Mouse (Mus musculus) hindbrain, embryonic 15.5 days (tissue): ENCODE measurements around the gene Eif3k. TPM values are rescaled to one million over a fixed set of nuclear protein-coding genes. Genes with fewer than 3 reads are reported as not detected.

ENCODE experiments used
- ATAC-seq: fragments of 200-750 bp; cut with Nextera tagmentation; 2 replicates; pipeline ENCODE4 v1.8.0; 2017; ENCODE audit warnings: low read depth, moderate number of reproducible peaks, moderate TSS enrichment; ENCODE audit not compliant: low FRiP score
- H3K27ac ChIP-seq: fragments of 300-500 bp; sonication (generic); replicated peaks from 2 replicates; pipeline ENCODE4 v1.5.1; 2015; ENCODE audit warnings: mild to moderate bottlenecking, inconsistent platforms
- H3K27me3 ChIP-seq: fragments of 300-500 bp; sonication (generic); 2 replicates; pipeline ENCODE4 v1.6.1; 2015; ENCODE audit warnings: control low read depth, inconsistent platforms
- H3K36me3 ChIP-seq: fragments of 300-500 bp; sonication (generic); 2 replicates; pipeline ENCODE4 v1.6.1; 2015; ENCODE audit warnings: control low read depth, inconsistent platforms
- H3K4me1 ChIP-seq: fragments of 300-500 bp; sonication (generic); replicated peaks from 2 replicates; pipeline ENCODE4 v1.6.1; 2015; ENCODE audit warnings: control low read depth, inconsistent platforms
- H3K4me2 ChIP-seq: fragments of 300-500 bp; sonication (generic); 2 replicates; pipeline ENCODE4 v1.6.1; 2015; ENCODE audit warnings: moderate library complexity, mild to moderate bottlenecking, inconsistent platforms
- H3K4me3 ChIP-seq: fragments of 300-500 bp; sonication (generic); 2 replicates; pipeline ENCODE4 v1.5.1; 2015; ENCODE audit warnings: mild to moderate bottlenecking, inconsistent platforms
- H3K9ac ChIP-seq: fragments of 300-500 bp; sonication (generic); 2 replicates; pipeline ENCODE4 v1.6.1; 2015; ENCODE audit warnings: inconsistent platforms
- H3K9me3 ChIP-seq: fragments of 300-500 bp; sonication (generic); 2 replicates; pipeline ENCODE4 v1.6.1; 2016; ENCODE audit warnings: control low read depth, inconsistent platforms
- WGBS: fragments of 180-500 bp; shearing (Covaris S2); methylation state at CpG from one replicate; pipeline ENCODE4 v1.1.7; 2015; 5-methylcytosine and 5-hydroxymethylcytosine counted together
- polyA plus RNA-seq: library from polyadenylated mRNA; unstranded; fragments of >200 nt; fragmentation: Nextera tagmentation; extraction: Ambion mirVana; gene quantifications from 2 replicates; pipeline ENCODE4 v1.2.1, GENCODE M21; 2015

Gene Eif3k
- polyA plus RNA-seq, 1 experiment from 2014 or later: 283 TPM

DNA sequence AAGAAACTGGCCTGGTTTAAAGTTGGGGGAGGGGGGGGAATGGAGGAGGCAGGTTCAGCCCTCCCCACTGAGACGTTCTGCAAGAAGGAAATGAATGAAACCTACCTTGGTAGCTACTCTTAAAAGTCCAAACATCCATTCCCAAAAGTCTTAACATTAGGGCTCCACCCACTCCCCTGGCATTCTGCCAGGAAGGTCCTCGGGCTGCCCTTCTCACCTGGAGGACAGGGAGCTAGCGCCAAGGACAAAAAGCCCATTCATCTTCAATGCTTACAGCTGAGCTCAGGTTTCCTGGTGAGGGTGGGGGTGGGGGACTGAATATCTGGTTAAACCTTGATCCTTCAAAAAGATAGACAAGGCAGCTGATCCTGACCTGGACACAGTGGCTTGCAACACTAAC lies 52.3 kb downstream of the Eif3k start:
- 59% methylated on average over 3 of the region's 3 CpGs for WGBS
- no peak overlapping the region for H3K27ac ChIP-seq
- ATAC-seq: no peak
- no peak overlapping the region for H3K4me3 ChIP-seq
- H3K27me3 ChIP-seq: no peaks in the 10 kb centered on the region
- no peaks in the 10 kb centered on the region for H3K9me3 ChIP-seq
- H3K36me3 ChIP-seq: no peaks in the 10 kb centered on the region
- H3K4me1 ChIP-seq: peaks cover 19% of the 10 kb centered on the region
- no peak overlapping the region for H3K9ac ChIP-seq
- no peak overlapping the region for H3K4me2 ChIP-seq

DNA sequence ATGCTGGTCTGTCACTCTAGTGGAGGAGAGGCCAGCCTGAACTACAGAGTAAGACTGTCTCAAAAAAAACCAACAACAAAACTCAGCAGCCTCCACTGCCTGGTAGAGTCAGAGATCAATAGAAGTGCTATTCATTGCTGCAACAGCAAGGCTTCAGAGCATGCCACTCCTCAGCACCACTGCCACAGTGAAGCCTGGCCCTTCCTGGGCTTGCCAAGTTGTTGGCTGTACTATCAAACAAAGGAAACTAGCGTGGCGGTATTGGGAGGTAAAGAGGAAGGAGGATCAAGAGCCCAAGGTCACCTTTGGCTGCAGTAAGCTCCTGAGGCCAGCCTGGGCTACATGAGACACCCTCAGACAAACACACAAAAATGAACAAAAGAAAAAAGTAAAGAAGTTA lies 55.5 kb downstream of the Eif3k start:
- no peaks in the 10 kb centered on the region for H3K36me3 ChIP-seq
- H3K27ac ChIP-seq: peak overlapping the region; percentile 28; the same call in 1 of the 2 replicates
- peaks cover 44% of the 10 kb centered on the region for H3K4me1 ChIP-seq
- no peak overlapping the region for H3K9ac ChIP-seq
- no peak overlapping the region for H3K4me2 ChIP-seq
- H3K27me3 ChIP-seq: no peaks in the 10 kb centered on the region
- H3K4me3 ChIP-seq: no peak overlapping the region
- H3K9me3 ChIP-seq: no peaks in the 10 kb centered on the region
- WGBS: 56% methylated on average over 2 of the region's 2 CpGs
- no peak for ATAC-seq

DNA sequence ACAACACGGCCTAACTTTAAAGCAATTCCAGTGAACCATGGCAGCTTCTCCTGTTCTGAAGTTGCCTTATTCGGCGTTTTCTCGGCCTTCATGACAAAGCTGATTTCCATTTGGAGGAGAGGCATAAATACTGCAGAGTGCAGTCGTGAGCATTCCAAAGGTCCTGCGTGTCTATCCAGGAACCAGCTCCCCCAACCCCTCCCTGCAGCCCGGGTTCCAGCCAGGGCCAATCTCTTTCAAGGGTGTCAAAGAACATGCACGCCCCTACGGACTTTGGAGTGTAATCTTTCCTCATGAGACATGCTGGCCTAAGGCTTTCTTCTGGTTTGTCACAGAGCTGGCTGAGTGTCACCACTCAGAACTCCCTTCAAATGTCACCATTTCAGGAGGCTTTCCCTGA lies 56.3 kb downstream of the Eif3k start:
- no peak overlapping the region for H3K9ac ChIP-seq
- no peak overlapping the region for H3K27ac ChIP-seq
- H3K27me3 ChIP-seq: no peaks in the 10 kb centered on the region
- WGBS: 48% methylated on average over 9 of the region's 9 CpGs
- no peaks in the 10 kb centered on the region for H3K36me3 ChIP-seq
- no peak for ATAC-seq
- peaks cover 46% of the 10 kb centered on the region for H3K4me1 ChIP-seq
- H3K4me2 ChIP-seq: no peak overlapping the region
- no peaks in the 10 kb centered on the region for H3K9me3 ChIP-seq
- H3K4me3 ChIP-seq: no peak overlapping the region

DNA sequence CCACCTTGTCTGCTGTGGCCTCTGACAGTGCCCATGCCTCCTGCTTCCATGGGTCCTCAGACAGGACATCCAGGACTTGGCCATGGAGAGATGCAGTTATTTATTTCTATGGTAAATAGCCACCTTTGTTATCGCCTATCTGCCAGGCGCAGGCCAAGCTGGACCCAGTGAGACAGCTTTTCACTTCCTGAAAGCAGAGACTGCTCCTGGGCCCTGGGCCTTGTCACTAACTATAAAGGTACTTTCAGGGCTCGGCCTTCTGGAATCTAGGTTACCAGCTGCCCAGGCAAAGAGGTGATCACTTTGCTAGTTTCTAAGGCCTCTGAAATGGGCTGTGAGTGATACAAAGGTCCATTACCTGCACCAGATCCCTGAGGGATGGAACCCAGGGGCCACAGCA lies 56.9 kb downstream of the Eif3k start:
- WGBS: 90% methylated on average over 3 of the region's 3 CpGs

DNA sequence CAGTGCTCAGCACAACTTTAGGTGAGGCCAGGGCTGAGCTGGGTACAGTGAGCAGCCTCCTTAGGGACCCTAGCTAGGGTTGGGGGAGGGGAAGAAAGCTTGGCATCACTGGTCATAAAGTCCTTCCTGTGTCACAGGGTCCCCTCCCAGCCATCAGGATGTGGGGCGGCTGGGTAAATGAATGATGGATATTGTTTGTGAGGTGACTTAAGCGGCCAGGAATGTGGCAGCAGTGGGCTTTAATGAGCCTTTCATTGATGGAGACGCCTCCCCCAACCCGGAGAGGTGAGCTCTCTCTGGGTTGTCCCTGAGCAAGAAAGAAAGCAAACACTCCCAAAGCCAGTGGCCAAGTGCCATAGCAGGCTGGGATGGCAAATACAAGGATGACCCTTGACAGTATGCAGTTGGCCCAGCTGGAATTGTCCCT lies 57.8 kb downstream of the Eif3k start:
- Histone ChIP-seq H3K27ac (peak overlapping the region; percentile 65), H3K4me2 (no peak overlapping the region), H3K27me3 (no peaks in the 10 kb centered on the region), H3K9ac (no peak overlapping the region), H3K9me3 (no peaks in the 10 kb centered on the region), H3K4me3 (no peak overlapping the region), H3K4me1 (peaks cover 59% of the 10 kb centered on the region), H3K36me3 (0 out of 2 replicates have a peak, but pooled peaks cover under 1% of the 10 kb centered on the region)
- ATAC-seq: no peak
- 8% methylated on average over 4 of the region's 4 CpGs for whole genome bisulfite sequencing

More for the DNA sequence above, 56.9 kb downstream of the Eif3k start:
- H3K27me3 ChIP-seq: no peaks in the 10 kb centered on the region
- H3K27ac ChIP-seq: 0 out of 2 replicates have a peak overlapping the region, but pooled peaks have one; percentile 3
- H3K4me1 ChIP-seq: peaks cover 50% of the 10 kb centered on the region
- ATAC-seq: no peak
- no peak overlapping the region for H3K4me3 ChIP-seq
- H3K4me2 ChIP-seq: no peak overlapping the region
- no peak overlapping the region for H3K9ac ChIP-seq
- no peaks in the 10 kb centered on the region for H3K36me3 ChIP-seq
- no peaks in the 10 kb centered on the region for H3K9me3 ChIP-seq

DNA sequence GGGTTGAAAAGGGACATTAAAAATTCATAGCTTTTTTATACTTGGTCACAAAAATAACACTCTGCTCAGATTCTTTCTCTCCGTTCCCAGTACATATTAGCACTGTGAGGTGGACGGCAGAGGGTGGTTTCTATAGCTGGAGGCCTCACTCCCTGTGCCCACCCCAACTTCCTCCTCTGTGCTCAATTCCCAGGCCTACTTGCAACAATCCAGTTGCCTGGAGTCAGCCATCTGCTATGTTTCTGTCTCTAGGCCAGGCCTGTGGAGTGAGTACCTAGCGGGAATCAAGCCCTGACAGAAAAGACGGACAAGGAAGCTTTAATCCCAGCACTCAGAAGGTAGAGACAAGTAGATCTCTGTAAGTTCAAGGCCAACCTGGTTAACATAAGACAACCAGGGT lies 59.1 kb downstream of the Eif3k start:
- Histone ChIP-seq H3K4me2 (no peak overlapping the region), H3K4me1 (peaks cover 71% of the 10 kb centered on the region), H3K27me3 (no peaks in the 10 kb centered on the region), H3K9me3 (no peaks in the 10 kb centered on the region), H3K9ac (no peak overlapping the region), H3K36me3 (0 out of 2 replicates have a peak, but pooled peaks cover 10% of the 10 kb centered on the region), H3K4me3 (no peak overlapping the region), H3K27ac (0 out of 2 replicates have a peak overlapping the region, but pooled peaks have one; percentile 65)
- WGBS: 45% methylated on average over 4 of the region's 4 CpGs
- no peak for ATAC-seq

DNA sequence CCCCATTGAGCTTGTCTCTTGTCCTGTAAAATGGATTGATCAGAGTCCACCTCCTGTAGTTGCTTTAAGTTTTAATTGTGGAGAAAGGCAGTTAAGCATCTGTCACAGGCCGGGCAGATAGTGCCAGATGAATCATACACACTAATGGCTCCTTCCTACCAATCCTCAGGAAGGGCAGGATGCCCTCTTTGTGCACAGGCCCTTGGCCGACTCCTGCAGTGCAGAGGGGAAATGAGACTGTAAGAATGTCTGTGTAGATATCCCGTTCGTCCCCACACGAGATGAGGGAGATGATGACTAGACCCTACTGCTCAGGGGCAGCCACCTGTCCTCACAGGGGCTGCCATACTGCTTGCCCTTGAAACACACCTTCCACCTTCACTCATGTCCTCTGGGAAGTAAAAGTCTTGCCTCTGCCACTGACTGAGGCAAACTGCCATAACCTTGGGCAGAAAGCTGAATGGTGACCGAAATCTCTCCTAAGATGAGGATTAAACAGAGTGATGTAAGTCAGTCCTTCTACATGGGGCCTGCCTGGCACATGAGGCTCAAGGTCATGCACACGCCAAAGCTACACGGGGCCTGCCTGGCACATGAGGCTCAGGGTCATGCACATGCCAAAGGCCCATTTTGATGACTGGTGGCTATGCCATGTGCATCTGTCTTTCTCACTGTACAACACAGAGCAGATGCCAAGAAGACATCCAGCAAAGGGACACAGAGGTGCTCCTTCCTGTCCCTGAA lies 59.8 kb downstream of the Eif3k start:
- WGBS: 81% methylated on average over 8 of the region's 8 CpGs

More for the DNA sequence above, 59.8 kb downstream of the Eif3k start:
- Histone ChIP-seq H3K27ac (peak overlapping the region; percentile 22), H3K4me1 (peaks cover 77% of the 10 kb centered on the region), H3K4me3 (no peak overlapping the region), H3K4me2 (no peak overlapping the region), H3K27me3 (no peaks in the 10 kb centered on the region), H3K9ac (no peak overlapping the region), H3K9me3 (no peaks in the 10 kb centered on the region), H3K36me3 (0 out of 2 replicates have a peak, but pooled peaks cover 10% of the 10 kb centered on the region)
- no peak; the same call in 1 of the 2 replicates for ATAC-seq

Other genes with a start within 250 kb of the Eif3k start
- gene Mrps12, start 240.0 kb downstream of the Eif3k start, polyA plus RNA-seq: 113 TPM in 2 replicates
- gene Sars2, start 239.9 kb downstream of the Eif3k start, polyA plus RNA-seq: 19.5 TPM in 2 replicates
- 0.54 and 0.71 TPM in 2 replicates for gene Ccer2, start 225.7 kb downstream of the Eif3k start, polyA plus RNA-seq
- 112 and 125 TPM in 2 replicates for gene Sirt2, start 215.1 kb downstream of the Eif3k start, polyA plus RNA-seq
- gene Nfkbib, start 214.4 kb downstream of the Eif3k start, polyA plus RNA-seq: 66.3 and 69.0 TPM in 2 replicates
- gene Rinl, start 192.9 kb downstream of the Eif3k start, polyA plus RNA-seq: 2.6 and 2.7 TPM in 2 replicates
- gene Hnrnpl, start 173.3 kb downstream of the Eif3k start, polyA plus RNA-seq: 162 and 180 TPM in 2 replicates
- gene Ech1, start 156.6 kb downstream of the Eif3k start, polyA plus RNA-seq: 97.8 and 98.0 TPM in 2 replicates
- 5.7 and 7.2 TPM in 2 replicates for gene Lgals4, start 148.0 kb downstream of the Eif3k start, polyA plus RNA-seq
- 4.7 and 7.9 TPM in 2 replicates for gene Lgals7, start 118.0 kb downstream of the Eif3k start, polyA plus RNA-seq
- 0.51 and 0.58 TPM in 2 replicates for gene Capn12, start 100.4 kb downstream of the Eif3k start, polyA plus RNA-seq
- gene Actn4, start 19.5 kb downstream of the Eif3k start, polyA plus RNA-seq: 140 and 154 TPM in 2 replicates
- gene Map4k1, start 186 bp upstream of the Eif3k start, polyA plus RNA-seq: 10.6 and 10.8 TPM in 2 replicates
- 8.6 and 10.3 TPM in 2 replicates for gene Ryr1, start 143.3 kb upstream of the Eif3k start, polyA plus RNA-seq
- 0.87 and 0.91 TPM in 2 replicates for gene Rasgrp4, start 153.0 kb upstream of the Eif3k start, polyA plus RNA-seq
- 33.0 and 37.9 TPM in 2 replicates for gene Fam98c, start 174.4 kb upstream of the Eif3k start, polyA plus RNA-seq
- 0.46 and 0.70 TPM in 2 replicates for gene Ggn, start 188.3 kb upstream of the Eif3k start, polyA plus RNA-seq
- gene Spred3, start 188.5 kb upstream of the Eif3k start, polyA plus RNA-seq: 9.5 and 11.9 TPM in 2 replicates
- 272 and 274 TPM in 2 replicates for gene Psmd8, start 198.8 kb upstream of the Eif3k start, polyA plus RNA-seq
- gene Catsperg1, start 232.2 kb upstream of the Eif3k start, polyA plus RNA-seq: 2.9 and 3.2 TPM in 2 replicates